Mouse (Mus musculus) lung, postnatal 0 days (tissue): ENCODE results near the gene Sec24b.

Experiments
- CTCF ChIP-seq: IDR thresholded peaks from 2 replicates; pipeline ENCODE4 v1.5.1; 2016; ENCODE audit warnings: antibody characterized with exemption, mild to moderate bottlenecking
- EP300 ChIP-seq: IDR thresholded peaks from 2 replicates; pipeline ENCODE4 v1.6.1; 2016; ENCODE audit warnings: antibody characterized with exemption, mild to moderate bottlenecking, control low read depth

DNA sequence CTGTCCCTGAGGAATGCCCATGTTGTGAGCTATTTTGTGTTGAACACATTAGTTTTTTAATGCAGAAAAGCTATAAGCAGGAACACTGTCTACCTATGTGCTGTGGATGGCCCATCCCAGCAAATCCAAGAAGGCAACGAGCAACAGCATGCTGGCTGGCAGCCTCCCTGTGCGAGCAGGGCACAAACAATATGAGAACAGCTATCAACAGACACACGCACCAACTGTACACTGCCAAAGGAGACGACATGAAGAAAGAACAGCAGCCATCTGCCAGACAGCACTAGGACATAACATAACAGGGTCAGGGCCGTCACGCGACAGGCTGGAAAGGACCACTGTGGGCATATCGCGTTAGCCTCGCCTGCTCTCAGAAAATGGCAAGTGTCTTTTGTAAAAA, 35.2 kb downstream of the Sec24b start:
- TF ChIP-seq EP300 (no peak), CTCF (no peak)
